Mouse (Mus musculus) megakaryocyte progenitor cell, adult 5-6 weeks (primary cell): Measurements from ENCODE around the gene Acat1. TPM values are rescaled to one million over a fixed set of nuclear protein-coding genes. Genes with fewer than 3 reads are reported as not detected.
A peak's percentile ranks its signal among the peaks of the same experiment; 100 is the strongest.

Experiments used
- ATAC-seq: replicated peaks from 2 replicates; pipeline ENCODE4 v1.8.0; 2016; ENCODE audit warnings: mild to moderate bottlenecking, moderate TSS enrichment, inconsistent platforms; ENCODE audit not compliant: poor library complexity
- total RNA-seq, 2 experiments: library from RNA; stranded (forward) in 1 of 2; stranded (reverse) in 1 of 2; fragments of 157-497, 149-512 nt in 1 of 2; fragments of 200-1000 nt in 1 of 2; gene quantifications; 2 replicates each; pipeline versions ENCODE4 v1.2.3 to v1.2.4; 2015 to 2017

The Acat1 gene
- total RNA-seq, 2 experiments from 2014 or later, result 64.7 to 83.7 TPM

GRCm38 (mm10) chr9:53535416-53536320, 74.5 kb downstream of the Acat1 start:
- ATAC-seq, result peak; percentile 9; the same call in 1 of the 2 replicates

Other genes starting within 250 kb of the Acat1 start
- gene Kdelc2, start 226.4 kb downstream of the Acat1 start, total RNA-seq (2015), result 6.9 and 8.1 TPM in 2 replicates
- gene Kdelc2, start 226.4 kb downstream of the Acat1 start, total RNA-seq (2017), result 10.5 and 12.4 TPM in 2 replicates
- gene 4930550C14Rik, start 208.1 kb downstream of the Acat1 start, total RNA-seq (2015), result 0.32 and 0.44 TPM in 2 replicates
- 0.50 TPM in 1 of 2 replicates, not detected in the other for gene 4930550C14Rik, start 208.1 kb downstream of the Acat1 start, total RNA-seq (2017)
- 32.2 and 42.4 TPM in 2 replicates for gene Atm, start 73.6 kb downstream of the Acat1 start, total RNA-seq (2015)
- 33.6 and 54.9 TPM in 2 replicates for gene Atm, start 73.6 kb downstream of the Acat1 start, total RNA-seq (2017)
- gene Npat, start 73.3 kb downstream of the Acat1 start, total RNA-seq (2015), result 35.7 and 36.8 TPM in 2 replicates
- 19.7 and 24.9 TPM in 2 replicates for gene Npat, start 73.3 kb downstream of the Acat1 start, total RNA-seq (2017)
- gene Cul5, start 59.6 kb upstream of the Acat1 start, total RNA-seq (2015), result 26.4 and 28.2 TPM in 2 replicates
- 48.9 and 55.3 TPM in 2 replicates for gene Cul5, start 59.6 kb upstream of the Acat1 start, total RNA-seq (2017)
- gene Rab39, start 95.8 kb upstream of the Acat1 start, total RNA-seq (2015), result 0.64 TPM in 1 of 2 replicates, not detected in the other
- gene Rab39, start 95.8 kb upstream of the Acat1 start, total RNA-seq (2017), result 0.17 and 0.21 TPM in 2 replicates
- gene Slc35f2, start 161.2 kb upstream of the Acat1 start, total RNA-seq (2015), result 0.71 and 2.3 TPM in 2 replicates
- gene Slc35f2, start 161.2 kb upstream of the Acat1 start, total RNA-seq (2017), result 1.5 and 2.5 TPM in 2 replicates
- not detected in 2 replicates for gene Sln, start 239.8 kb upstream of the Acat1 start, total RNA-seq (2015)
- not detected in 2 replicates for gene Sln, start 239.8 kb upstream of the Acat1 start, total RNA-seq (2017)